Mouse (Mus musculus) thymus, postnatal 10 days (tissue): ENCODE results near the gene Dhx40.
A peak's percentile ranks its signal among the peaks of the same experiment; 100 is the strongest.
"Not testable (repeated sequence)": the region's sequence is repeated elsewhere in the genome, so short reads cannot be mapped to it uniquely, and the experiment has no call there.

Source experiments
- DNase-seq, 2 experiments: peaks; one replicate each; pipeline ENCODE4 v3.0.0; 2021; ENCODE audit warnings: low spot score in 2 of 2

Gene Dhx40

GRCm38 (mm10) chr11:86818928-86819327 lies 11.4 kb upstream of the Dhx40 start:
- DNase-seq: no peak

DNA sequence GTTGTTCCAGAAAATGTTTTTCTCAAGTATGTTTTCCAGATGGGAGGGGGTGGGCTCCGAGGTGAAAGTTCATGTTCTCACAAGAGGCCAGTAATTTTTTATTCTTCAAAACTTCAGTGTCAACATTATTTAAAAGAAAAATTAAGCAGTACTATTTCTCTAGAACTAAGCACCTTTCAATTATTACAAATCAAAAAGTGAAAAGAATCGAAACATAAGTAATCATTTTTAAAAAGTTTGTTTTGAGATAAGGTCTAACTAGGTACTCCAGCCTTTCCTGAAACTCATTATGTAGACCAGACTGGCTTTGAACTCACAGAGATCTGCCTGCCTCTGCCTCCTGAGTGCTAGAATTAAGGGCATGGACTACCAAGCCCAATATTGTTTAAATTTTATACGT lies 8.7 kb upstream of the Dhx40 start:
- DNase-seq: not testable (repeated sequence)

GRCm38 (mm10) chr11:86814481-86814880 lies 6.9 kb upstream of the Dhx40 start:
- DNase-seq: not testable (repeated sequence)

GRCm38 (mm10) chr11:86813256-86813655 lies 5.7 kb upstream of the Dhx40 start:
- DNase-seq: not testable (repeated sequence)

DNA sequence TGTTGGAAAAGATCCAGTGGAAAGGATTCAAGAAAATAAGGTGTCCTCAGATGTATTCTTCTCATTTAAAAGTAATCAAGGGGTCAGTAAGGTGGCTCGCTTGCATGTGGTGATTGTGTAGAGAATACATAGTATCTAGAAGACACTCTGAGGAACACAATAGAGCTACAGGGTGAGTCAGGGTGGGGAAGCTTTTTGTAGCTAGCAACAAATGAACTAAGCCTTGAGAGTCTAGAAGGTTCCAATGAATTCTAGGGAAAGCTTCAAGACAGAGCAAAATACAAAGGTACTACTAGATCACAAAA lies 3.7 kb upstream of the Dhx40 start:
- no peak for DNase-seq

- DNase-seq: no peak
Measured at GRCm38 (mm10) chr11:86810572-86811325, 3.2 kb upstream of the Dhx40 start.

GRCm38 (mm10) chr11:86809828-86810227 lies 2.3 kb upstream of the Dhx40 start:
- DNase-seq: no peak

- peak; percentile 26 to 35 for DNase-seq
Measured at GRCm38 (mm10) chr11:86807001-86807477, 507 bp downstream of the Dhx40 start.

DNA sequence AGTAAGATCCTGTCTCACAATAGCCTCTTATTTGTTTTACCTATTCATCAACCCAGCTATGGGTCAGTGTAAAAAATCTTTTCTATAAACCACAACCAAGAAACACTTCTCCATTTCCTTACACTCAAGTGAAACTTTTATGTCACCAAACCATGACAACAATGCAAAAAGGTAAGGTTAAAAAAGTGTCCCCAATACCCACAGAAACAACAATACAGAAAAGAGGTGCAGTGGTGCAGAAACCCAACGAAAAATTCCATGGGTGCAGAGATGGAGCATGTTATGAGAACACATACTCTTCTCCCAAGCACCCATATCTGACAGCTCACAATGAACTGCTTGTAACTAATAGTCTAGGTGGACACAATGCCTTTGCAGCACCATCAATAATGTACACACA lies 13.4 kb downstream of the Dhx40 start:
- no peak for DNase-seq

DNA sequence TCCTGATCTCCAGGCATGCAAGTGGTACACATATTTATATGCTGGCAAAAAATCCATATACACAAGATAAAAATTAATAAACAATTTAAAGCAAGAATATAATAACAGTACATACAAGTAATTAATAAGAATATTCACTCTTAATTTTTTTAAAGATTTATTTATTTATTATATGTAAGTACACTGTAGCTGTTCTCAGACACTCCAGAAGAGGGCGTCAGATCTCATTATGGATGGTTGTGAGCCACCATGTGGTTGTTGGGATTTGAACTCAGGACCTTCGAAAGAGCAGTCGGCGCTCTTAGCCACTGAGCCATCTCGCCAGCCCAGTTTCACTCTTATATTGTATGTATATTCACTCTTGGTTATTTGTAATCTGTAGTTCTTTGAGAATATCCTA lies 20.1 kb downstream of the Dhx40 start:
- DNase-seq: not testable (repeated sequence)

DNA sequence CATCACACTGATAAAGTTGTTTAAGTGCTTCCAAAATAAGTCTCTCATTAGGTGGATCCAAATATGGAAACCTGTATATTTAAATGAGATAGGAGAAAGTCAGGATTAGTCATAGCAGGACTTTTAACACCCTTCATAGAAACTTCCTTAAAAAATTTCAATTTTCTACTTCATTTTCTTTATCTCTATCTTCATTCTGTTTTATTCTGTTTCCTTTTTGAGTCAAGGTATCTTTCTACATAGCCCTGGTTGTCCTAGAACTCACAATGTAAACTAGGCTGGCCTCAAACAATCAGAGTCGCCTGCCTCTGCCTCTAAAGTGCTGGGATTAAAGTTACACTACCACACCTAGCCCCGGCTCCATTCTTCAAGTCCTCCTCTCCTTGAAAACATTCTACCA lies 21.8 kb downstream of the Dhx40 start:
- DNase-seq: no peak

GRCm38 (mm10) chr11:86769884-86770283 lies 37.7 kb downstream of the Dhx40 start:
- DNase-seq: no peak

- DNase-seq: no peak
Measured at GRCm38 (mm10) chr11:86764501-86764900, 43.0 kb downstream of the Dhx40 start.

DNA sequence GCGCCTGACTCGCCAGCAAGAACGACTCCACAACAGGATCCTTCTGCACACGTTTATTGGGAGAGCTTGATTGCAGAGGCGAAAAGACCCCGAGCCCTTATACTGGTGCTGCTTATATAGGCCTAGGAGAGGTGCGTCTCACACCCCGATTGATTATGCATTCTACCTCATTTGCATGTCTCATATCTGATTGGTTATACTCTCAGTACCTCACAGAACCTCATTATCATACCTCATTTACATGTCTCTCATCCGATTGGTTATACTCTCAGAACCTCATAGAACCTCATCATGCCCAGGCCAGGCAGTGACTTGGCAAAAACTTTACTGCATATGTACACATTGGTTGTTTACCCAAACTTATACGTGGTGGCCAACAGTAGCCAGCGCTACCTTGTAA lies 44.4 kb downstream of the Dhx40 start:
- DNase-seq: not testable (repeated sequence)

DNA sequence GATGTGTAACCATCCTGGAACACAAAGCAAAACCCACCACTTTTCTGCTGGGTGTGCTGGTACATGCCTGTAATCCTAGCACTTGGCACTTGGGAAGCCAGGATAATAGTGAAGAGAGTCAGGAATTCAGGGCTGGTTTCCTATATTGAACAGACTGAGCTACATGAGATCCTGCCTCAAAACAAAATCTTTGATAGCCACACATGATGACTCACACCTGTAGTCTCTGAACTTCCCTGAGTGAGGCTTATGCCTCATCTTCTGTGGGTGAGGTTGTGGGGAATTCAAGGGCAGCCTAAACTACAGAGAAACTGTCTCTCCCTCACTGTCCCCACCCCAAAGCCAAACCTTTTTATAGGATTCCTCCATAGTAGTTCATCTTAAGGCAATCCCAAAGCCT lies 47.2 kb downstream of the Dhx40 start:
- DNase-seq: no peak

GRCm38 (mm10) chr11:86759886-86760285 lies 47.7 kb downstream of the Dhx40 start:
- no peak for DNase-seq

DNA sequence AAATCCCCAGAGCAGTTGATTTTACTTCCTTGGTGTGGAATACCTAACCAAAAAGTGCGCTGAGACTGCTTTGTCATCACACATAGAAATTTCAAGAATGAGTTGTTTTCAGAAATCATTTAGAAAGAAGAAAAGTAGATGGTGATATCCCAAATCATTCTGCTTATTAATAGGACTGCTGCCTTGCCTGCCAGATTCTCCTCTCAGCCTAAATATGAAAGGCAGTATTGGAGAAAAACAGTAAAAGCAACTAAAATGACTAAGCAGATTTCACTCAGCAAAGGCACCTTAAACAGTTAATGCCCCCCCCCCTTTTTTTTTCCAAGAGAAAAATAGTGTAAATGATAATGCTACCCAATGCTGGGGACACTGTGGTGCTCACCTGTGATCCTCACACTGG lies 48.3 kb downstream of the Dhx40 start:
- no peak for DNase-seq

GRCm38 (mm10) chr11:86758559-86758958 lies 49.0 kb downstream of the Dhx40 start:
- DNase-seq: no peak

- DNase-seq: peak; percentile 93 to 96
Measured at GRCm38 (mm10) chr11:86757480-86758371, 49.8 kb downstream of the Dhx40 start, which contains the start of gene Cltc. Gene Cltc (minus strand): TSS chr11:86757565.

- no peak for DNase-seq
Measured at GRCm38 (mm10) chr11:86757142-86757479, 50.4 kb downstream of the Dhx40 start.

DNA sequence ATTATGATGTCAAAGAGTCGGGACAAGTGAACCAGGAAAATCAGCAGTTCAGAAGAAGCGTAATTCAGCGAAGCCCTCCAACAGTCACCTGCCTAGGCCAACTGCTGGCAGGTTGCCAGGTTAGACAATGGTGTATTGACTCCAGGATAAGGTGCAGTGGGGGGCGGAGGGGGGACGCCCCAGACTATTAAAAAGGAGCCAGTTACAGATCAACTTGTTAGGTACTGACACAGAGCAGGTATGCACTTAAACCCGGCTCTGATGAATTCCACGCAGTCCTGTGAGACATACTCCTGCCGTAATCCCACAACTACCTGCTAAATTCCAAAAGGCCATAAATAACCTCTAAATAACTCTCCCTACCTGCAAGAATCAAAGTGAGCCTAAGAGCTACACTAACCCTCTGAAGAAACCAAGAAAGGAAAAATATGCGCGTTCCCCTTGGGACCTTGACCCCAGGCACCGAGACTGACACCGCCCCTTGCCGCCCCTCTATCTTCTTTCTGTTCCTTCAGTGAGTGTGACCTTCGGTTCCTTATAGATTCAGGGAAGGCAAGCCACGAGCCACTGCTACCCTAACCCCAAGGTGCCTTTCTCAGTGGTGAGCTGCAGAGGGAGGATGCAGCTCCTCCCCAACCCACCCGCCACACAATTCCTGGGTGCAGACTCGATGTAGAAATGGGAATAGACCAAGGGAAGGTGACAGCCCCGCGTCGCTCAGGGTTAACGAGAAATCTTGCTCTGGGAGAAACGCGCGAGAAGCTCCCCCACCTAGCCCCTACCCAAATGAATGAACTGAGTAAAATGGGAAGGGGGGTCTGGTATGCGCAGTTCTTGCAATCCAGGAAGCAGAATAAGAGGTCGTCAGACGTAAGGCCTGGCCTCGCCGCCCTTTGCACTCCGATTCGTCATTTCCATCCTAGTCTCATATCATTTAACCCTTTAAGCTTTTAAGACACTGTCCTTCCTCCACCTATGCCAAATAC lies 51.1 kb downstream of the Dhx40 start:
- peak; percentile 5 to 34 for DNase-seq

DNA sequence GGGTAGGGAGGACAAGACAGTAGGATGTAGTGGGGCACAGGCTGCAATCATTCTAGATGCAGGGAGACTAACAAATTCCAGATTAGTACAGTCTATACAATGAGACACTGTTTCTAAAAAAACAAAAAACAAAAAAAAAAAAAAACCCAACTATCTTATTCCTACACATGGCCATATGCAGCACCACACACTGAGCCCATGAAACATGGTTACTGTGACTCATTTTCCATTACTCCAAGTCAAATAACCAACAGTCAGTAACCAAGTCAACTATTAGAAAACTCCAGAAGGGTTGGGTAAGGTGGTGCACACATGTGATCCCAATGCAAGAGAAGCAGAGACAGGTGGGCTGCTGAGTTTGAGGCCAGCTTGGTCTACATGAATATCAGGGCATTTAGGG lies 55.1 kb downstream of the Dhx40 start:
- DNase-seq: no peak
